Mouse (Mus musculus): ENCODE results near the gene Hist1h4f.
"Not testable (repeated sequence)": the region's sequence is repeated elsewhere in the genome, so short reads cannot be mapped to it uniquely, and the experiment has no call there.

The Hist1h4f gene

DNA sequence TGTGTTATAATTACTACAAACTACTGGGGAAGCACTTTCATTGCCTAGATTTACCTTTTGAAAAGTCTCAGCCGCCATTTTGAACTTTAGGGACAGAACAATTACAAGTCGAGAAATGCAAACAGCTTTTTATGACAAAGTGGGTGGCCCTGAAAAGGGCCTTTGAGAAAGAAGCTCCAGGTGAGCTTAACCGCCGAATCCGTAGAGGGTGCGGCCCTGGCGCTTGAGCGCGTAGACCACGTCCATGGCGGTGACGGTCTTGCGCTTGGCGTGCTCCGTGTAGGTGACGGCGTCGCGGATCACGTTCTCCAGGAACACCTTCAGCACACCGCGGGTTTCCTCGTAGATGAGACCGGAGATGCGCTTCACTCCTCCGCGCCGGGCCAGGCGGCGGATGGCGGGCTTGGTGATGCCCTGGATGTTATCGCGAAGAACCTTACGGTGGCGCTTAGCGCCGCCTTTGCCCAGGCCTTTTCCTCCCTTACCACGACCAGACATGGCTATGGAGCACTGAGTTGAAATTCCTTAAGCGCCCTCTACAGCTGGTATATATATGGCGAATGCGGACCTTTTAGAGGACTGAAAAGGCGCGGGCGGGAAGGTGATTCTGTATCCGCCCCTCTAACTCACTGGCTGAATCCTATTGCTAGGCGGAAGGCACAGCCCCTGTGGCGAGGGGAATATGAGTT, at the start of gene Hist1h4f:
Gene Hist1h4f, minus strand, starts transcription at position 503 of the 689 bp plus-strand sequence.
- peak; percentile 91 for DNase-seq (ENCODE audit: low read depth, low spot score)

DNA sequence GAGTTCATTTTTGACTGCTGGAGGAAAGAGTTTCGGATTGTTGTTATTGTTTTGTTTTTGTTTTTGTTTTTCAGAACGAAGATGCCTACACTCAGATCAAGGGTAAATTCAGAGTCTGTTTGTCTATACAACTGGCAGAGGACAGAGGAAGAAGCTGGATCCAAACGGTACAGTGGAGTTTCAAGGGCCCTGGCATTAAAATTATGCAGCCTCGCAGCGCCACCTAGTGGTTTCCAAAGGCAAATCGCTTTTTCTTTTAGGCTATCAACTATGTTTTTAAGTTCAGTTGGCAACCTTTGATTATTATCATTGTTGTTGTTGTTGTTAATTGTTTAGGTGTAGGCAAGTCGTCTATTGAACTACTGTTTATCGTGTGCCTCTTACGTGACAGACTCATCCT, 46.5 kb upstream of the Hist1h4f start:
- no peak for DNase-seq (ENCODE audit: low read depth, low spot score)

DNA sequence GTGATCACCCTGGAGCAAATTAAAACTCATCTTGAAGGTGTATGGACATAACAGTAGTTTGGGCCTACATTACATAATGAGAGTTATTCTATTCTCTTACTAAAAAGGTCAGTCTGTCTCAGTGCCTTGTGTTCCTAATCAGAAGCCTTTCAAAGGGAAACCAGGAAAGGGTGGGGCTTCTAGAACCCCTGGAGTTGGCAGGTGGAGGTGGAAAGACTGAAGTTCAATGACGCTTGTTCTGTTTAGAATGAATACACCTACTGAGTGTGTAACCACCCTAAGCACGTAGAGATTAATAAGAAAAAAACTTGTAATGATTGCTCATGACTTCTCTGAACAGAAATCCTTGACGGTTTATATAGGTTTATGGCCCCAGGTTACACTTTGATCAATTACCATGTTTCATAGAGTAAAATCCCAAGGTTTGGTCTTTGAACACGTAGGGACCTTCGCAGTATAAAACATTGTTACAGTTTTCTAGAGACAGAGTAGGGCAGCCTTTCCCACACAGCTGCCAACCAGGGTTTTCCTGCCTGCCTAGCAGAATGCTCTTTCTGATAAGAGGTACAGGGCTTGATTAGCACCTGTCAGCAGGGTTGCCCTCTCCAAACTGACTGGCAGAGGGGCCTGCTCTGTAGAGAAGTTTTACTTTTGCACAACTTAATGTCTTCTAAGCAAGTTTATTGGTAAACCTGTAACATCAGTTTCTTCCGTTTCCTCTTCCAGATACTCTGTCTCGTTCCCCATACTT, 44.3 kb upstream of the Hist1h4f start:
- no peak for DNase-seq (ENCODE audit: low read depth, low spot score)

- no peak for DNase-seq (ENCODE audit: low read depth, low spot score)
Observed at GRCm38 (mm10) chr13:23595185-23595584, 43.7 kb upstream of the Hist1h4f start.

DNA sequence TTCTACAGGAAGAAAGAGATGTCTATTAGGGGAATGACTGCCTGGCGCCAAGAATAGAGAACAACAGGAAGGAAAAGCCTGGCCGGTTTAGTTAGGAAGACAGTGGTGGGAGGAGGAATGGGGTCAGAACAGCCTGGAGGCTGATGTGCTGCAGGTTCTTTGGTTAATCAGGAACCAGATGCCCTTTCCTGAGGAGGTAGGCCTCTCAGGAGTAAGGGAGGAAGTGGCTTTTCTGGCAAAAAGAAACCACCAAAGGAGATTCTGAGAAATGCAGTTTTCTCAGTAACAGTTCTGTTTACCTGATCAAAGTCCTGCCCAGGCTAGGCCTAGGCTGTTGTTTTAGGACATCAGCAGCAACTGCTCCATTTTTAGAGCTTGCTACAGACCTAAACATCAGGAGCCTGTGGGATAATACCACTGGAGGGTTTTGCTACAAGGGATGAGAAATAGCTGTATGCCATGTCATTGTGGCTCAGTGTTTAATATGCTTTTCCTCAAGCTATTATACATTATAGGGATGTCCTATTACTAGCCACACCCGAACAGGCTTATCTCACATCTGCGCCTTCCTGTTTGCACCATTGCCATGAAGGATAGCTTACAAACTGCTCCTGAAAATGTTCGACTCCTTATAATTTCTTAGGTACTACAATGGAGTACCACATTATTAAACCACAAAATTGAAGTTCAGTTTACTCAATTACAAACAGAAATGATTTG, 41.8 kb upstream of the Hist1h4f start:
- no peak for DNase-seq (ENCODE audit: low read depth, low spot score)

GRCm38 (mm10) chr13:23592614-23593013, 41.2 kb upstream of the Hist1h4f start:
- DNase-seq (ENCODE audit: low read depth, low spot score), result no peak

- DNase-seq (ENCODE audit: low read depth, low spot score), result not testable (repeated sequence)
Observed at GRCm38 (mm10) chr13:23591886-23592285, 40.4 kb upstream of the Hist1h4f start.

DNA sequence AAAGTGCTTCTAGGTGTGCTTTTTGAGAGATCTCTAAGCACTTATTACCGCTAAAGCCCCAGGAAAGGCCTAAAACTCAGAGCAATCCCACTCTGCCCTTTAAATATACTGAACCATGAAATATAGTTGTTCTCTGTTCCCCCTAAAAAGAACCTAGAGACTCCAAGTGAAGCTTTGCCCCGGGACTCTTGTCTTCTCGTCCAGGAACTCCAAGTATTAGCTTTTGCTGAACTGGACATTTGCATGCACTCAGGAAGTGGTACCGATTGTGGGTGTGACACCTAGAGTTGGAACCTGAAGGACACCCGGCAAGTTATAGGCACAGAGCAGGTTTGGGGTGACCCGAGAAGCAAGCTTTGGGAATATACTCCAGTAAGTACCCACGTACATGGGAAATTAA, 39.8 kb upstream of the Hist1h4f start:
- no peak for DNase-seq (ENCODE audit: low read depth, low spot score)

DNA sequence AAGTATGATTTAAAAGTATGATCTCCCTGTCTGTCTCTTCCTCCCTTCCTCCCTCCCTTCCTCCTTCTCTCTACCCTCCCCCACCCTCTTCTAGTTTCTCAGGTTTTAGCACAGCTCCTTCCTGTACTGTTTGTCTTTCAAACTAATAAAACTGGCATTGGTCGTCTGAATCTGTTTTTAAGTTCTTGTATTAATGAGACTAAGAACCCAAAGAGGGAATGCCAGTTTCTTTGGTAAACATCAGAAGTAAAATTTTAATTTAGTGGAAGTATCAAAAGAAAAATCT, 35.4 kb upstream of the Hist1h4f start:
- DNase-seq (ENCODE audit: low read depth, low spot score), result no peak

DNA sequence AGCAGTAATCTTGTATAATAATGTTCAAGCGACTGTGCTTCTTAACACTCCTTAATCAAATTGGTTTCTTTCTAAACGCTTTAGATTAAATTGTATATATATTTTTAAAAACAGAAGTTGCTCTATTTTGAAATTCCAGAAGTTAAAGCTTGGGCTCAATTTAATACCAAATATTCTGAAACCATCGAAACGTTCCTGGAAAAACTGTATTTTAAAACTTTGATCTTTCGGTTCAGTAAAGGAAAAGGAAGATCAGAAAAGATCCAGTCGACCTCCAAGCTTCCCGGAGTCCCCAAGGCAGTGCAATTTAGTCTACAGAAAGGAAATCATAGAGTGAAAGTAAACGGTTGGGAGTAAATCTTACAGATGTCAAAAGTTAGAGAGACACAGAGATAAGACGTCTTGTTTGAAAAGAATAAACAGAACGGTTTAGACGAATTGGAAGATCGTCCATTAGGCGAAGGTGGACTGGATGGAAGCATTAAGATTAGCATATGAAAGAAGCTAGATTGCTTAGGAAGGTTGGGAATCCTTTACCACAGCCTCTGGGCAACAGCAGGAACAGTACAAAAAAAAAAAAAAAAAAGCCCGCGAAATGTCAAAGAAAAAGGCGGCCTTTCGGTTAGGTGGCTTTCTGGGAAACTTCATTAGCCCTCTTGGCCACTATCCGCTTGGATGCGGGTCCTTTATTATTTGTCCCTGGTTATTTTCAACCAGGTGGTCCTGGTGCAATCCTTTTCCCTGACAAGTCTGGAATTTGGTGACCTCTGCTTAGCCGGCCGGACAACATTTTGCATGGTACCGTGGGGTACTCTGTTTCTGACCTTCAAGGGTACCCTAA, 34.9 kb upstream of the Hist1h4f start:
- DNase-seq (ENCODE audit: low read depth, low spot score), result no peak

GRCm38 (mm10) chr13:23585442-23586098, 34.1 kb upstream of the Hist1h4f start:
- DNase-seq (ENCODE audit: low read depth, low spot score), result peak; percentile 92

GRCm38 (mm10) chr13:23585029-23585441, 33.6 kb upstream of the Hist1h4f start:
- no peak for DNase-seq (ENCODE audit: low read depth, low spot score)

- no peak for DNase-seq (ENCODE audit: low read depth, low spot score)
Observed at GRCm38 (mm10) chr13:23584331-23584730, 32.9 kb upstream of the Hist1h4f start.

DNA sequence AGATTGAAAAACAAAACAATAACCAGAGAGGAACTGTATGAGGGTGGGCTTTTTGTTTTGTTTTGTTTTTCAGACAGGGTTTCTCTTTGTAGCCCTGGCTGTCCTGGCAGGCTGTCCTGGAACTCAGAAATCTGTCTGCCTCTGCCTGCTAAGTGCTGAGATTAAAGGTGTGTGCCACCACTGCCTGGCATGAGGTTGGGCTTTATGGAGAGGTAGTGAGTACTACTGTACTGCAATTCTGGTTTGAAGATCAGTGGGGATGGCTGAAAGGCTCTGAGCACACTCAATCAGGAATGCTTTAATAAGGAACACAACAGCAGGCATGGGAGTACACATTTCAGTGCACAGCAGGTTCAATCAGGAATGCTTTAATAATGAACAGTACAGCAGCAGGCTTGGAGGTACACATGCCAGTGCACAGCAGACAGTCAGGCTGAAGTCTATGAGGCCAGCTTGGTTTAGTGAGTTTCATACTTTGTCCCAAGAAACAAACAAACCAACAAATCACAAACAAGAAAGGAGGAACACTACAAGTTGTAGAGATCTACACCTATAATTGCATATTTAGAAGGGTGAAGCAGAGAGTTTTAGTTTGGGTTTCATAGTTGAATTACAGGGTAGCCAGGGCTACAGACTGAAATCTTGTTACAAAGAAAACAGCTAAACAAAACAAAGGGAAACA, 32.1 kb upstream of the Hist1h4f start:
- DNase-seq (ENCODE audit: low read depth, low spot score), result no peak

- no peak for DNase-seq (ENCODE audit: low read depth, low spot score)
Observed at GRCm38 (mm10) chr13:23582219-23583056, 31.0 kb upstream of the Hist1h4f start.

DNA sequence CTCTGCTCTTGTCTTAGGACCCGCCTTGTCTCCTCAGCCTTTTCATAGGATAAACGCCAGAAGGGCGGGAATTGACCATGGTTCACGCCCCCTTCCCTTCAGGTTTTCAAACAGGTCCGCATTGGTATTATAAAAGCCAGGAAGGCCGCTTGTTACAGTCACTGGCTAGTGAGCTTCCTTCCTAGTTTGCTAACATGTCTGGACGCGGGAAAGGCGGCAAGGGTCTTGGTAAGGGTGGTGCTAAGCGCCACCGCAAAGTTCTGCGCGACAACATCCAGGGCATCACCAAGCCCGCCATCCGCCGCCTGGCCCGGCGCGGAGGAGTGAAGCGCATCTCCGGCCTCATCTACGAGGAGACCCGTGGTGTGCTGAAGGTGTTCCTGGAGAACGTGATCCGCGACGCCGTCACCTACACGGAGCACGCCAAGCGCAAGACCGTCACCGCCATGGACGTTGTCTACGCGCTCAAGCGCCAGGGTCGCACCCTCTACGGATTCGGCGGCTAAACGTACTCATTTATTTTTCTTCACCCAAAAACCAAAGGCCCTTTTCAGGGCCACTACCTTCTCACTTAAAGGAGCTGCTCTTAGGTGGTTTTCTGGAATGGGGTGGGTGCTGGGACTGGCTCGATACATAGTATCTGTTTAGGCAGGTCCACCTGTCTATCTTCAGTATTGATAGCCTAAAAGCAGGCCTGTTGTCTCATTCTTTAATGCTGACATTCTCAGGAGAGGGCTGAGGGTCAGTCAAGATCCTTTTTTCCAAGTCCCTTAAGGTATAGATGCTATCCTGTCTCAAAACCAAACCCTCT, 30.2 kb upstream of the Hist1h4f start, which contains the start of gene Hist1h4d:
Gene Hist1h4d, plus strand, starts transcription at position 191 of the 811 bp plus-strand sequence.
- DNase-seq (ENCODE audit: low read depth, low spot score), result peak; percentile 96

- DNase-seq (ENCODE audit: low read depth, low spot score), result no peak
Observed at GRCm38 (mm10) chr13:23577835-23578234, 26.4 kb upstream of the Hist1h4f start.

- no peak for DNase-seq (ENCODE audit: low read depth, low spot score)
Observed at GRCm38 (mm10) chr13:23576906-23577639, 25.6 kb upstream of the Hist1h4f start.

All from brain, embryonic 18.5 days (tissue).